Mouse (Mus musculus): ENCODE data around the gene Gm6337.
"Not testable (repeated sequence)": the region's sequence is repeated elsewhere in the genome, so short reads cannot be mapped to it uniquely, and the experiment has no call there.

Gene Gm6337

DNA sequence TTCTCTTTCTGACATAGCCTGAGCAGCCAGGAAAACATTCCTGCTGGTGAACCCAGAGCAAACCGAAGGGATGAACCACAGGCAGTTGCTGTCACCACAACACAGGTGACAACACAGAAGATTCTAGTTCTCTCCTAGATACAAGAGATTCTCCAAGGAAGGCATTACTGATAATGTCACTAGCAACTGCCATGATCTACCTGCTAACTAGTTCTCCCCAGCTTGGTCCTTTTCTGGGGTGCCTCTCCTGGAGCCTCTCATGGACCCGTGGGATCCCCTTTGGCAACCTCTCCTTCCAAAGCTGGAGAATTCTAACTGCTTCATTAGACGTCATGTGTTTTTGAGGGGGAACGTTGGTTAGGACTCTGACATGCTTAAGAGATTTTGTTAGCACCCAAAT is at the start of gene Gm6337:
Gene Gm6337 (minus strand): TSS at position 101 of the 400 bp plus-strand sequence.
- DNase-seq: not testable (repeated sequence)

DNA sequence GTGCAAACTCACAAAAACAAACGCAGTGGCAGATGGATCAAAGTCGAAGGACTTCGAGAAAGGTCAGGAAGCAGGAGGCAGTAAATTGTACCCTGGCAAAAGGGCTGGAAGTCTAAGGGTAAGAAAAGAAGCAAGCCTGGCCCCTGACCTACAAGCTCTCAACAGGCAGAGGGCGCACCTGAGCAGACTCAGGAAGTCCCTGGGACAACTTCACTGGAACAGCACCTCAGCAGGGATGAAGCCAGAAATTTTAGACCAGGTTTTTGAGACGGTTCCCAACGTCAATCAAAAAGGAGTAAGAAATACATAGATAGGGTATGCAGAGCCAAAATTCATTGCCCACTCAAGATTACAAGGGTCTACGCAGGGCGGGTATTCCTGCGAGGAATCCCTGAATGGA is 49.4 kb upstream of the Gm6337 start:
- not testable (repeated sequence) for DNase-seq

- DNase-seq: not testable (repeated sequence)
These were observed 35.8 kb upstream of the Gm6337 start, which contains the start of gene Gm8206 for GRCm38 (mm10) chr14:6093842-6094241. Gene Gm8206, minus strand, starts transcription at chr14:6093942.

All from thymus, postnatal 25 days (tissue).